Mouse (Mus musculus) adrenal gland, postnatal 14 days (tissue): ENCODE measurements around the gene Rnf185. TPM values are rescaled to one million over a fixed set of nuclear protein-coding genes. Genes with fewer than 3 reads are reported as not detected.

Experiments
- DNase-seq: peaks from one replicate; pipeline ENCODE4 v3.0.0; 2021; ENCODE audit warnings: mixed read lengths
- long read RNA-seq, 2 experiments: library from polyadenylated mRNA; stranded (forward); transcript quantifications; one replicate each; pipeline ENCODE4 v2.0.0; 2021
- total RNA-seq: library from RNA; stranded (reverse); gene quantifications from 2 replicates; pipeline ENCODE4 v1.2.3, GENCODE M21; 2021

Gene Rnf185
- total RNA-seq: 28.9 and 33.8 TPM in 2 replicates
- long read RNA-seq, experiment 1, transcript Rnf185-202 (7 exons, 2,787 nt): major isoform, 44 of 60 reads
- long read RNA-seq, experiment 1, partial matches to known transcripts: 1 of 60 reads
- long read RNA-seq, experiment 1, other reads (novel, unspliced or antisense): 14 of 60 reads
- long read RNA-seq, experiment 2, transcript Rnf185-202 (7 exons, 2,787 nt): major isoform, 27 of 31 reads
- long read RNA-seq, experiment 2, partial matches to known transcripts: 1 of 31 reads
- long read RNA-seq, experiment 2, other reads (novel, unspliced or antisense): 3 of 31 reads

- peak; percentile 96 for DNase-seq
Measured at GRCm38 (mm10) chr11:3452167-3452639, at the start of gene Rnf185. TSS of gene Rnf185 (minus strand) at chr11:3452363.

GRCm38 (mm10) chr11:3497296-3497695 lies 45.1 kb upstream of the Rnf185 start:
- DNase-seq: no peak

GRCm38 (mm10) chr11:3496756-3497155 lies 44.6 kb upstream of the Rnf185 start:
- DNase-seq: no peak

GRCm38 (mm10) chr11:3495496-3495895 lies 43.3 kb upstream of the Rnf185 start:
- no peak for DNase-seq

- DNase-seq: no peak
Measured at GRCm38 (mm10) chr11:3494857-3495256, 42.7 kb upstream of the Rnf185 start.

GRCm38 (mm10) chr11:3492748-3493147 lies 40.6 kb upstream of the Rnf185 start:
- DNase-seq: no peak

- no peak for DNase-seq
Measured at GRCm38 (mm10) chr11:3489036-3489435, 36.9 kb upstream of the Rnf185 start.

GRCm38 (mm10) chr11:3487952-3488570 lies 35.9 kb upstream of the Rnf185 start, which contains the start of gene Pla2g3:
TSS of gene Pla2g3 (plus strand) at chr11:3488284.
- DNase-seq: no peak

GRCm38 (mm10) chr11:3486349-3486748 lies 34.2 kb upstream of the Rnf185 start:
- no peak for DNase-seq

GRCm38 (mm10) chr11:3483980-3484642 lies 31.9 kb upstream of the Rnf185 start:
- peak; percentile 41 for DNase-seq

GRCm38 (mm10) chr11:3475489-3475888 lies 23.3 kb upstream of the Rnf185 start:
- DNase-seq: no peak

- DNase-seq: peak; percentile 55
Measured at GRCm38 (mm10) chr11:3474480-3475115, 22.4 kb upstream of the Rnf185 start.

GRCm38 (mm10) chr11:3472484-3472883 lies 20.3 kb upstream of the Rnf185 start:
- DNase-seq: peak; percentile 92

GRCm38 (mm10) chr11:3471448-3471850 lies 19.3 kb upstream of the Rnf185 start:
- DNase-seq: no peak

- no peak for DNase-seq
Measured at GRCm38 (mm10) chr11:3462846-3463245, 10.7 kb upstream of the Rnf185 start.

- DNase-seq: no peak
Measured at GRCm38 (mm10) chr11:3459105-3459468, 6.9 kb upstream of the Rnf185 start.

GRCm38 (mm10) chr11:3458428-3459104 lies 6.4 kb upstream of the Rnf185 start:
- DNase-seq: no peak

- peak; percentile 78 for DNase-seq
Measured at GRCm38 (mm10) chr11:3456354-3456753, 4.2 kb upstream of the Rnf185 start.

- no peak for DNase-seq
Measured at GRCm38 (mm10) chr11:3454506-3454905, 2.3 kb upstream of the Rnf185 start.

GRCm38 (mm10) chr11:3453467-3453866 lies 1.3 kb upstream of the Rnf185 start:
- DNase-seq: no peak

GRCm38 (mm10) chr11:3452769-3453168 lies 606 bp upstream of the Rnf185 start:
- peak; percentile 43 for DNase-seq

GRCm38 (mm10) chr11:3451701-3452163 lies 431 bp downstream of the Rnf185 start:
- DNase-seq: peak; percentile 72
